Mouse (Mus musculus): Measurements from ENCODE around the gene Zfp184.
"Not testable (repeated sequence)": the region's sequence is repeated elsewhere in the genome, so short reads cannot be mapped to it uniquely, and the experiment has no call there.

Zfp184 gene

GRCm38 (mm10) chr13:21944926-21945740 lies at the start of gene Zfp184:
Gene Zfp184, plus strand, starts transcription at chr13:21945094.
- peak; percentile 93 for DNase-seq

GRCm38 (mm10) chr13:21896549-21897244 lies 48.2 kb upstream of the Zfp184 start:
- DNase-seq: no peak

- no peak for DNase-seq
Observed at GRCm38 (mm10) chr13:21897245-21897634, 47.7 kb upstream of the Zfp184 start.

GRCm38 (mm10) chr13:21900870-21901565 lies 43.9 kb upstream of the Zfp184 start:
- not testable (repeated sequence) for DNase-seq

- DNase-seq: no peak
Observed at GRCm38 (mm10) chr13:21903500-21903899, 41.4 kb upstream of the Zfp184 start.

- DNase-seq: not testable (repeated sequence)
Observed at GRCm38 (mm10) chr13:21904090-21904489, 40.8 kb upstream of the Zfp184 start.

GRCm38 (mm10) chr13:21906301-21906700 lies 38.6 kb upstream of the Zfp184 start:
- no peak for DNase-seq

GRCm38 (mm10) chr13:21906946-21907806 lies 37.7 kb upstream of the Zfp184 start:
- no peak for DNase-seq

GRCm38 (mm10) chr13:21907807-21908155 lies 37.1 kb upstream of the Zfp184 start:
- not testable (repeated sequence) for DNase-seq

GRCm38 (mm10) chr13:21910735-21911134 lies 34.2 kb upstream of the Zfp184 start:
- DNase-seq: no peak

- DNase-seq: no peak
Observed at GRCm38 (mm10) chr13:21911147-21911546, 33.7 kb upstream of the Zfp184 start.

GRCm38 (mm10) chr13:21913854-21914253 lies 31.0 kb upstream of the Zfp184 start:
- no peak for DNase-seq

GRCm38 (mm10) chr13:21914599-21914998 lies 30.3 kb upstream of the Zfp184 start:
- DNase-seq: peak; percentile 11

GRCm38 (mm10) chr13:21915487-21915886 lies 29.4 kb upstream of the Zfp184 start:
- DNase-seq: no peak

GRCm38 (mm10) chr13:21916056-21916455 lies 28.8 kb upstream of the Zfp184 start:
- DNase-seq: no peak

- no peak for DNase-seq
Observed at GRCm38 (mm10) chr13:21917040-21917439, 27.9 kb upstream of the Zfp184 start.

- no peak for DNase-seq
Observed at GRCm38 (mm10) chr13:21917480-21917879, 27.4 kb upstream of the Zfp184 start.

GRCm38 (mm10) chr13:21917992-21918391 lies 26.9 kb upstream of the Zfp184 start:
- DNase-seq: no peak

- peak; percentile 51 for DNase-seq
Observed at GRCm38 (mm10) chr13:21918570-21919419, 26.1 kb upstream of the Zfp184 start.

GRCm38 (mm10) chr13:21919836-21920431 lies 25.0 kb upstream of the Zfp184 start:
- DNase-seq: no peak

GRCm38 (mm10) chr13:21920681-21921233 lies 24.1 kb upstream of the Zfp184 start:
- no peak for DNase-seq
